Mouse (Mus musculus) Patski (cell line): ENCODE measurements at regions not wholly inside any gene's neighbourhood (a gene's known extent, or its start where the extent isn't known, plus 50 kb on each side); places are given as distances from the start of the nearest gene placed in this dataset.
"Not testable (repeated sequence)": the region's sequence is repeated elsewhere in the genome, so short reads cannot be mapped to it uniquely, and the experiment has no call there.

Source experiments
- ATAC-seq: fragments of 100-300 bp; one replicate; pipeline ENCODE4 v1.8.0; 2021
- CTCF ChIA-PET: fragments of 350-600 bp; sonication (Branson Sonifier 250); formaldehyde crosslinking; loops from one replicate; lab custom pipeline; 2022; ENCODE audit warnings: inconsistent platforms; lab: Charles Lee
- POLR2A ChIA-PET: fragments of 350-600 bp; sonication (Branson Sonifier 250); formaldehyde crosslinking; loops from one replicate; lab custom pipeline; 2022; ENCODE audit warnings: antibody characterized with exemption, inconsistent platforms; lab: Charles Lee
- DNase-seq: peaks from one replicate; pipeline ENCODE4 v3.0.0-alpha.2; 2011; ENCODE audit warnings: low read depth, low spot score
- H3K27me3 ChIP-seq: fragments of 371-371 bp; one replicate; pipeline ENCODE4 v1.5.1; 2021
- CTCF ChIP-seq: fragments of 100-300 bp; IDR thresholded peaks from one replicate; pipeline ENCODE4 v1.5.1; 2021
- in situ Hi-C: fragments of 300-500 bp; cut with MboI; formaldehyde crosslinking; loops from 3 replicates; pipeline ENCODE4 v1.11.1; 2018; ENCODE audit warnings: low pct_unique_long_range_greater_than_20kb, mixed read lengths

GRCm38 (mm10) chr1:176621285-176621684 is 192.6 kb downstream of the Cep170 start:
- TF ChIP-seq CTCF = no peak
- no peaks in the 10 kb centered on the region for H3K27me3 ChIP-seq
- DNase-seq = no peak
- in situ Hi-C loops = no loop called here
- ATAC-seq = no peak
- POLR2A ChIA-PET = no interaction called here
- CTCF ChIA-PET = no interaction called here

DNA sequence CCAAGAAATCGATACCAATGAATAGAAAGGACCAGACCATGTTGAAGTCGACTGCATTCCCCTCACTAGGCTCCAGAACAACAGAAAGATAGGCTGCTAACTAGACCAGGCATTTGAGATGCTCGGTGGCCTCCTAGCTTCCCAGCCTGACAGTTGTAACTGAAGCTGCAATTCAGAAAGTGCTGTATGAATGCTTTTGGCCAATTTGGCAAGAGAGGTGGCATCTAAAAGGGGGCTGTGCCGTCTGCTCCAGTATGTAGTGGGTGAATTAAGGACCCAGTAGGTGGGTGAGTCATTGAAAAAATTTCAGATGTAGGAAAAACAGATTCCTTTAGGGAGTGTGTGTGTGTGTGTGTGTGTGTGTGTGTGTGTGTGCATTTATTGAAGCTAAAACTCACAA is 195.0 kb downstream of the Cep170 start:
- ChIA-PET POLR2A (no interaction called here), CTCF (no interaction called here)
- in situ Hi-C loops = no loop called here
- DNase-seq = no peak
- no peak for ATAC-seq
- no peak for TF ChIP-seq CTCF
- H3K27me3 ChIP-seq = no peaks in the 10 kb centered on the region

DNA sequence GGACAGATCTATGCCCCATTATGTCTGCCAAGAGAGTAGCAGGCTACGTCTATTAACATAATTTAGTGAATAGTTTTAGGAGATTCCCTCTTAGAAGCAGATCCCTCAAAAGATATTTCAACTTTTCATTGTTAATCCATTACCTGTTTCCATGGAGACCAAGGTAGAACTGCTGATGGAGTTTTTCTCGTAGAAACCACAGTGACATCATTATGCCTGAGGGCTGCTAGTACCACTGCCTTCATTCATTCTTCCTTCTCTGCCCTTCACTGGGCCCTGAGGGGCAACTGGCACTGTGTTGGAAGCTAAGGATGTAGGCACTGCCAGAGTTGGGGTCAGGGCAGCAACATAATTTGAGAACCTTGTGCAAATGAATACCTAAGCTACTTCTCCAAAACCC is 198.2 kb downstream of the Cep170 start:
- no peak for ATAC-seq
- CTCF ChIA-PET = interaction anchor here (1.4 kb wide), 1 partner anchor 9 kb away, joined by 4 read pairs; no protein-coding TSS in a partner anchor
- no peak for TF ChIP-seq CTCF
- H3K27me3 ChIP-seq = no peaks in the 10 kb centered on the region
- no peak for DNase-seq
- POLR2A ChIA-PET = no interaction called here
- in situ Hi-C loops = no loop called here

DNA sequence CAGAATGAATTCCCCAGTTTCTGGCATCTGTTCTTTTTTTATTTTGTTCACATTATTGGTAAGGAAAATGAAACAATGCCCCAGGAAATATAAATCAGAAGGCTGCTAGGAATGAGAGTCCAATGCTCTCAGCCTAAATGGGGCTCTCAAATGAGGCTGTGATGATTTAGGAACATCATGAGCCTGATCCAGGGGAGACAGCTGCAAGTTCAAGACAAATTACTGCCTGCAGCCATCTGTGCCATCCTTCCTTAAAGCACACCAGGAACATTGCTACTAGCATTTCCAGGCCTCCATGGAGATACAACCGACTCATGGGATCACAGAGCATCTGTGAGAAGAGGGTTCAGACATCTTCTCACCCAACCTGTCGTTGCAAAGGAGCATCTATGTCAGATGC is 219.6 kb downstream of the Cep170 start:
- in situ Hi-C loops = no loop called here
- ATAC-seq (no peak), DNase-seq (no peak)
- H3K27me3 ChIP-seq = peaks cover 5% of the 10 kb centered on the region
- TF ChIP-seq CTCF = no peak
- ChIA-PET CTCF (no interaction called here), POLR2A (no interaction called here)

DNA sequence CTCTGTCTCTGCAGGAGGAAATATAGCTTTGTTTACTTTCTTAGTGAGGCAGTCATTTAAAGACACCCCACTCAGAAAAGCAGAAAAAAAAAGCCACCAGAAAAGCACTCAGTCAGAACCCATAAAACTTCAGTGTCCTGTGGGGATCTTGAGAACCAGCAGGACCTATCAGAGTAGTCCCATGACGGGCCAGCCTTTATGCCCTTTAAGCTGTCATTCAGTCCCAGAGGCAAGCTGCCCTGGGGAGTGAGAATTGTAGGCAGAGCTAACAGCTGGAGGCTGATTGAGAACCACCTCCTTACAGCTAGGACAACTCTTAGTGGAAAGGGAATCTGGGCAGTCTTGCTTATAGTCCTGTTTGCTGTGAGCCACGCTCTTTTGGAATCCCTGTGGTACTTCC is 225.7 kb downstream of the Cep170 start:
- CTCF ChIA-PET = no interaction called here
- ATAC-seq (no peak), DNase-seq (no peak)

GRCm38 (mm10) chr1:176573703-176574102 is 240.2 kb downstream of the Cep170 start:
- DNase-seq (no peak), ATAC-seq (no peak)
- H3K27me3 ChIP-seq = peaks cover 9% of the 10 kb centered on the region
- ChIA-PET CTCF (no interaction called here), POLR2A (no interaction called here)
- in situ Hi-C loops = no loop called here
- TF ChIP-seq CTCF = no peak

More for the DNA sequence above, 225.7 kb downstream of the Cep170 start:
- no peaks in the 10 kb centered on the region for H3K27me3 ChIP-seq
- POLR2A ChIA-PET = no interaction called here
- no peak for TF ChIP-seq CTCF
- in situ Hi-C loops = no loop called here

DNA sequence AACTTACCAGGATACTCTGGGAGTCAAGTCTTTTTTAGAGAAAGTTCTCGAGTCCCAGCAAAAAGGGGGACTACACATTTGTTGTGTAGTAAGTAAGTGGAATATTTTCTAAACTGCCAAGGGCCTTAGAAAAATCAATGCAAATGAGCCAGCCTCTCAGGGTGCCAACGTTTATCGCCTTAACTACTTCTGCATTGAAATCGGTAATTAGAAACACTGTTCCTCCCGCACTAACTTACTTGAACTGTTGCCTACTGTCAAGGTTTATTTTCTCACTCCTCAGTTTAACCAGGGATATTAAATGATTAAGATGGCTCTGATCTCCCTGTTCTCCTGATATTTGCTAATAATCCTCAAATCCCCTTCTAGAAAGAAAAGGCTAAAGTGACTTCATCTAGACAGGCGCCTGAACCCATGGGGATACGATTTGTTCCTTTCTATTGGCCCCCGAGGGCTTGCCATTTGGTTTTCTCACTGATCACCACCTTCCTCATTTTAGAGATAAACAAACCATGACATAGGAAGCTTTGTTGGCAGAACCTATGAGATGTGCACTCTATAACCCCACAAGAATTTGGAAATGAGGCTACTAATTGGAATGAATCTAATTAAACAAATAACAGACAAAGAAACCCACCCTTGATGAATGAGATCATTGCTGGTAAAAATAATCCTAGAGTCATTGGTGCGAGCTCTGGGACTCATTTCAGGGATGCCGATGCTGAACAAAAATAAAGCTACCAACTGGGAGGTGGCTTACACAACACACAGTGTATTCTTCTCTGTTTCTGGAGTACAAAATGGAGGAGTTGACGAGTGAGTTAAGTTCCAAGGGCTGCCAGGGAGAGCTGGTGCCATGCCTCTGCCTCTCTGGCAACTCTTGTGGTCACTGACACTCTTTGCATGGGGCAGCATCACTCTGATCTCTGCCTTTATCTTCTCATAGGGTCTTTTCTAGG is 255.1 kb downstream of the Cep170 start:
- ATAC-seq (no peak), DNase-seq (no peak)
- H3K27me3 ChIP-seq = no peaks in the 10 kb centered on the region
- ChIA-PET POLR2A (no interaction called here), CTCF (no interaction called here)
- in situ Hi-C loops = no loop called here
- TF ChIP-seq CTCF = no peak

- DNase-seq = no peak
- no peak for TF ChIP-seq CTCF
- POLR2A ChIA-PET = no interaction called here
- in situ Hi-C loops = no loop called here
- CTCF ChIA-PET = no interaction called here
- H3K27me3 ChIP-seq = no peaks in the 10 kb centered on the region
- no peak for ATAC-seq
Observed at GRCm38 (mm10) chr1:176534417-176534816, 259.3 kb upstream of the Pld5 start.

GRCm38 (mm10) chr1:176529037-176529436 is 253.9 kb upstream of the Pld5 start:
- no peak for TF ChIP-seq CTCF
- ChIA-PET POLR2A (interaction anchor here (0.6 kb wide), 1 partner anchor 1445 kb away, joined by 3 read pairs; no protein-coding TSS in a partner anchor), CTCF (no interaction called here)
- H3K27me3 ChIP-seq = no peaks in the 10 kb centered on the region
- ATAC-seq = no peak
- in situ Hi-C loops = no loop called here
- no peak for DNase-seq

- H3K27me3 ChIP-seq = no peaks in the 10 kb centered on the region
- in situ Hi-C loops = no loop called here
- TF ChIP-seq CTCF = no peak
- no peak for DNase-seq
- CTCF ChIA-PET = no interaction called here
- no peak for ATAC-seq
- POLR2A ChIA-PET = no interaction called here
Observed at GRCm38 (mm10) chr1:176511467-176511866, 236.4 kb upstream of the Pld5 start.

- no peak for TF ChIP-seq CTCF
- H3K27me3 ChIP-seq = no peaks in the 10 kb centered on the region
- ChIA-PET POLR2A (no interaction called here), CTCF (no interaction called here)
- in situ Hi-C loops = no loop called here
- DNase-seq (no peak), ATAC-seq (no peak)
Observed at GRCm38 (mm10) chr1:176505441-176505840, 230.3 kb upstream of the Pld5 start.

GRCm38 (mm10) chr1:176504731-176505130 is 229.6 kb upstream of the Pld5 start:
- DNase-seq, POLR2A ChIA-PET, H3K27me3 ChIP-seq, in situ Hi-C loops, ATAC-seq, CTCF ChIA-PET: not testable (repeated sequence)
